Mouse (Mus musculus) heart, postnatal 4 days (tissue): ENCODE results near the gene Myh7. TPM values are rescaled to one million over a fixed set of nuclear protein-coding genes. Genes with fewer than 3 reads are reported as not detected.

Experiments
- DNase-seq: peaks from one replicate; pipeline ENCODE4 v3.0.0; 2021
- total RNA-seq, 2 experiments: library from RNA; stranded (reverse); gene quantifications; 2 replicates each; pipeline ENCODE4 v1.2.3; 2021

The Myh7 gene
- total RNA-seq, 2 experiments from 2014 or later = 1,764 to 1,922 TPM

GRCm38 (mm10) chr14:54967874-54968273 is 26.6 kb downstream of the Myh7 start:
- DNase-seq = peak; percentile 63

- peak; percentile 81 for DNase-seq
These were observed 28.0 kb downstream of the Myh7 start, which contains the start of gene Myh6 for GRCm38 (mm10) chr14:54966320-54966977. Gene Myh6, minus strand, starts transcription at chr14:54966927.

- no peak for DNase-seq
These were observed 28.8 kb downstream of the Myh7 start for GRCm38 (mm10) chr14:54965631-54966030.

GRCm38 (mm10) chr14:54965044-54965443 is 29.4 kb downstream of the Myh7 start:
- no peak for DNase-seq

- DNase-seq = no peak
These were observed 30.7 kb downstream of the Myh7 start for GRCm38 (mm10) chr14:54963727-54964126.

GRCm38 (mm10) chr14:54962714-54963113 is 31.7 kb downstream of the Myh7 start:
- DNase-seq = no peak

- DNase-seq = no peak
These were observed 32.9 kb downstream of the Myh7 start for GRCm38 (mm10) chr14:54961487-54961886.

GRCm38 (mm10) chr14:54960769-54961168 is 33.7 kb downstream of the Myh7 start:
- DNase-seq = no peak

- DNase-seq = peak; percentile 48
These were observed 34.4 kb downstream of the Myh7 start for GRCm38 (mm10) chr14:54959853-54960613.

- DNase-seq = no peak
These were observed 35.2 kb downstream of the Myh7 start for GRCm38 (mm10) chr14:54959197-54959596.

GRCm38 (mm10) chr14:54958503-54958902 is 35.9 kb downstream of the Myh7 start:
- DNase-seq = no peak

- peak; percentile 54 for DNase-seq
These were observed 37.9 kb downstream of the Myh7 start for GRCm38 (mm10) chr14:54956533-54956932.

GRCm38 (mm10) chr14:54955481-54955880 is 38.9 kb downstream of the Myh7 start:
- DNase-seq = no peak

GRCm38 (mm10) chr14:54954474-54954873 is 40.0 kb downstream of the Myh7 start:
- DNase-seq = no peak

GRCm38 (mm10) chr14:54953664-54954206 is 40.7 kb downstream of the Myh7 start:
- DNase-seq = no peak

- no peak for DNase-seq
These were observed 42.8 kb downstream of the Myh7 start for GRCm38 (mm10) chr14:54951587-54951986.

- DNase-seq = no peak
These were observed 43.9 kb downstream of the Myh7 start for GRCm38 (mm10) chr14:54950493-54950892.

GRCm38 (mm10) chr14:54948781-54949180 is 45.6 kb downstream of the Myh7 start:
- DNase-seq = no peak

GRCm38 (mm10) chr14:54947008-54947407 is 47.4 kb downstream of the Myh7 start:
- DNase-seq = peak; percentile 25

- DNase-seq = peak; percentile 37
These were observed 48.3 kb downstream of the Myh7 start for GRCm38 (mm10) chr14:54945975-54946704.

- DNase-seq = peak; percentile 27
These were observed 49.5 kb downstream of the Myh7 start for GRCm38 (mm10) chr14:54944939-54945338.

- DNase-seq = peak; percentile 13
These were observed 50.5 kb downstream of the Myh7 start for GRCm38 (mm10) chr14:54943971-54944370.

- DNase-seq = peak; percentile 28
These were observed 51.9 kb downstream of the Myh7 start for GRCm38 (mm10) chr14:54942479-54942878.
